ENCODE assay signal across 11 mouse cellular contexts in the genomic region with DNA sequence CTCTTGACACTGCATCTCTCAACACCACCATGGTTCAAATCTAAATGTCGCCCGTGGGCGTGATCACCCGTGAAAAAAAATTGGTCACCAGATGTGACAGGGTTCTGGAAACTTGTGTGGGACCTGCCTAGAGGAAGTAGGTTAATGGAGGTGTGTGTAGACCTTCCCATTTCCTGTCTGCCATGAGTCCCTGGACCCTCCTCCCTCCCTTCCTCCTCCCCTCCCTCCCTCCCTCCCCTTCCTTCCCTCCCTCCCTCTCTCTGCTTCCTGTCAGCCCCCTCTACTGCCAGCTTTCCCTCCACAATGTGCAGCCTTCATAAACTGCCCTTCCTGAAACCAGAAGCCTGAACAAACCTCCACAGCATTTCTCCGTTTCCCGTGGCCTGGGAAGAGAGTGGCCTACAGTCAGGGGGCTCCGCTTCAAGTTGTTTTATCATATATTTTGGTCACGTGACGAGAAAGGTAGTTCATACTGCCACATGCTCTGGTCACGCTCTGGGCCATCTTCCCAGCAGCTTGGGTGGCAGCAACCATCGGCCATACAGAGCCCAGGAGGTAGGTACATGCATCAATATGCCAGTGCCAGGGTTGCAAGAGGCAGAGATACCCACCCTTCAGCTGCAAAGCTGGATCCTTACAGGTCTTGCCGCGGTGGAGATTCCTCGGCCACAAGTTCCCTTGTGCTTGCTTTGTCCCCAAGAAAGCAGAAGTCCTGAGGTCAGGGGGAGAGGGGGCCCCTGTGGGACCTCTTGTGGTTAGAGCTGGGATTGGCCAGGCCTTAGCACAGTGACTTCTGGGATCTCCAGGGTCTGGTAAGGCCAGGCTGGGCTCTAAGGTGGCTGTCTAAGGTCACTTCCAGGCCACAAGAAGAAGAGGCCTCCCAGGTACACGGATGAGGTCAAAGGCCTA. TPM values are rescaled to one million over a fixed set of nuclear protein-coding genes. Genes with fewer than 3 reads are reported as not detected.
DNase-seq lines count a peak whose midpoint lies in the region; ATAC-seq lines count a peak whose summit lies in the region.
"Had no signal": no experiment of that assay in that cellular context is flagged by ENCODE, and none has a peak within 500 bp of the region (broad histone marks: within the 10 kb centered on the region; RNA-seq: fewer than 3 reads in every experiment).

No protein-coding gene starts in this region.

- H3K27ac ChIP-seq in kidney, embryonic 14.5 days (ENCODE audit: low read depth, low read length): no peak overlapping the region
- H3K27ac ChIP-seq: embryonic facial prominence, embryonic 13.5 days; hindbrain, embryonic 13.5 days had no signal

- intact Hi-C loops in gastrocnemius, postnatal 14 days (cut with DNase I; ENCODE audit: low total_unique reads): no loop called here

- no peaks in the 10 kb centered on the region for H3K36me3 ChIP-seq in kidney, embryonic 14.5 days (ENCODE audit: control insufficient read depth, insufficient read depth, low read length)
- H3K36me3 ChIP-seq: embryonic facial prominence, embryonic 13.5 days; hindbrain, embryonic 13.5 days had no signal

- ATAC-seq in kidney, embryonic 14.5 days (ENCODE audit: low FRiP score, low TSS enrichment): peak; percentile 37; the same call in 1 of the 2 replicates
- peak; percentile 59 for ATAC-seq in erythroblast, adult 5-6 weeks (replicated peaks; ENCODE audit: low FRiP score, poor library complexity, severe bottlenecking)
- ATAC-seq in megakaryocyte-erythroid progenitor cell, adult 5-6 weeks (replicated peaks; ENCODE audit: low FRiP score, low TSS enrichment, poor library complexity, severe bottlenecking): peak; percentile 47

- H3K9ac ChIP-seq in kidney, embryonic 14.5 days (ENCODE audit: low read depth, low read length): no peak overlapping the region
- H3K9ac ChIP-seq: embryonic facial prominence, embryonic 13.5 days; hindbrain, embryonic 13.5 days had no signal

- H3K4me2 ChIP-seq in kidney, embryonic 14.5 days (replicated peaks; ENCODE audit: low read depth, low read length): no peak overlapping the region
- H3K4me2 ChIP-seq: embryonic facial prominence, embryonic 13.5 days; hindbrain, embryonic 13.5 days had no signal

- no peaks in the 10 kb centered on the region for H3K9me3 ChIP-seq in kidney, embryonic 14.5 days (ENCODE audit: control insufficient read depth, low read length)
- H3K9me3 ChIP-seq: embryonic facial prominence, embryonic 13.5 days had no signal

- DNase-seq in kidney, postnatal 25 days: no peak
- DNase-seq in CD4-positive, CD25-positive, alpha-beta regulatory T cell, adult 2 months (ENCODE audit: low read depth, low spot score): peak; percentile 55
- DNase-seq in adrenal gland, adult 8-10 months: no peak
- no peak for DNase-seq in gastrocnemius, postnatal 14 days
- DNase-seq in gastrocnemius, postnatal 10 days: no peak
- DNase-seq: right cerebral cortex, postnatal 25 days had no signal

- 0 out of 2 replicates have a peak, but pooled peaks cover 3% of the 10 kb centered on the region for H3K4me1 ChIP-seq in kidney, embryonic 14.5 days (ENCODE audit: control insufficient read depth, insufficient read depth, low read length)

- H3K27me3 ChIP-seq in kidney, embryonic 14.5 days (ENCODE audit: control insufficient read depth, insufficient read depth, low read length): no peaks in the 10 kb centered on the region
- H3K27me3 ChIP-seq: embryonic facial prominence, embryonic 13.5 days; hindbrain, embryonic 13.5 days had no signal

- WGBS in kidney, embryonic 14.5 days: 68% methylated on average over 15 of the region's 15 CpGs

- H3K4me3 ChIP-seq in kidney, embryonic 14.5 days (ENCODE audit: low read length): no peak overlapping the region
- H3K4me3 ChIP-seq: embryonic facial prominence, embryonic 13.5 days; hindbrain, embryonic 13.5 days had no signal

RNA-seq across cellular contexts. Expression of gene Rbm38, which starts 41.4 kb away (rescaled TPM):
- 41.3 and 42.6 TPM in 2 replicates for polyA plus RNA-seq in kidney, embryonic 14.5 days (2014; fragmentation: Nextera tagmentation; extraction: Ambion mirVana)
- total RNA-seq in erythroblast, adult 5-6 weeks (2015; ENCODE audit: low replicate concordance): 1,075 and 1,106 TPM in 2 replicates
- 502 and 855 TPM in 2 replicates for total RNA-seq in erythroblast, adult 5-6 weeks (2017; ENCODE audit: low replicate concordance)
- total RNA-seq in megakaryocyte-erythroid progenitor cell, adult 5-6 weeks (2014; fragmentation: Nextera tagmentation): 191 and 218 TPM in 2 replicates
- total RNA-seq in megakaryocyte-erythroid progenitor cell, adult 5-6 weeks (2017): 38.9 and 116 TPM in 2 replicates
- total RNA-seq in adrenal gland, adult 8-10 months (2022): 10 to 100 TPM; 16.0 to 26.0 (median 21.5) TPM
- total RNA-seq in gastrocnemius, postnatal 14 days (2021): 100 to 1,000 TPM; 132 to 175 TPM
- 100 to 1,000 TPM; 121 to 129 TPM for total RNA-seq in gastrocnemius, postnatal 10 days (2021)

RNA-seq across cellular contexts. Expression of gene Ctcfl, which starts 57.6 kb away (rescaled TPM):
- 0.07 and 0.08 TPM in 2 replicates for polyA plus RNA-seq in kidney, embryonic 14.5 days (2014; fragmentation: Nextera tagmentation; extraction: Ambion mirVana)
- not detected in 2 replicates for total RNA-seq in erythroblast, adult 5-6 weeks (2015; ENCODE audit: low replicate concordance)
- not detected in 2 replicates for total RNA-seq in erythroblast, adult 5-6 weeks (2017; ENCODE audit: low replicate concordance)
- total RNA-seq in megakaryocyte-erythroid progenitor cell, adult 5-6 weeks (2014; fragmentation: Nextera tagmentation): not detected in 2 replicates
- total RNA-seq in megakaryocyte-erythroid progenitor cell, adult 5-6 weeks (2017): not detected in 2 replicates
- under 1 TPM in 2 of 4 experiments, not detected in 2; 0.13 to 0.22 TPM for total RNA-seq in adrenal gland, adult 8-10 months (2022)
- not detected for total RNA-seq in gastrocnemius, postnatal 14 days (2021)
- total RNA-seq in gastrocnemius, postnatal 10 days (2021): not detected
